Mouse (Mus musculus): ENCODE measurements around the gene Galnt6. TPM values are rescaled to one million over a fixed set of nuclear protein-coding genes. Genes with fewer than 3 reads are reported as not detected.

The Galnt6 gene
- polyA plus RNA-seq, 1 experiment from 2014 or later, result 0.04 TPM

- Histone ChIP-seq H3K4me1 (ENCODE audit: control insufficient read depth, insufficient read depth, low read length) (no peaks in the 10 kb centered on the region), H3K9me3 (ENCODE audit: control insufficient read depth, low read length) (no peaks in the 10 kb centered on the region), H3K36me3 (ENCODE audit: control insufficient read depth, insufficient read depth, low read length) (no peaks in the 10 kb centered on the region), H3K27me3 (ENCODE audit: control insufficient read depth, insufficient read depth, low read length) (no peaks in the 10 kb centered on the region), H3K9ac (ENCODE audit: low read length) (no peak overlapping the region), H3K4me3 (ENCODE audit: low read depth, low read length) (no peak overlapping the region), H3K4me2 (no peak overlapping the region), H3K27ac (ENCODE audit: low read depth, low read length) (no peak overlapping the region)
- ATAC-seq (ENCODE audit: low FRiP score) (no peak), DNase-seq (ENCODE audit: low spot score, missing footprints) (no peak)
- 93% methylated on average over 1 of the region's 1 CpGs for WGBS
Measured at GRCm38 (mm10) chr15:100654271-100654670, 74.9 kb downstream of the Galnt6 start.

- Histone ChIP-seq H3K27ac (ENCODE audit: low read depth, low read length) (no peak overlapping the region), H3K9me3 (ENCODE audit: control insufficient read depth, low read length) (no peaks in the 10 kb centered on the region), H3K36me3 (ENCODE audit: control insufficient read depth, insufficient read depth, low read length) (no peaks in the 10 kb centered on the region), H3K9ac (ENCODE audit: low read length) (no peak overlapping the region), H3K27me3 (ENCODE audit: control insufficient read depth, insufficient read depth, low read length) (no peaks in the 10 kb centered on the region), H3K4me2 (no peak overlapping the region), H3K4me1 (ENCODE audit: control insufficient read depth, insufficient read depth, low read length) (no peaks in the 10 kb centered on the region), H3K4me3 (ENCODE audit: low read depth, low read length) (no peak overlapping the region)
- DNase-seq (ENCODE audit: low spot score, missing footprints), result no peak
- ATAC-seq (ENCODE audit: low FRiP score), result no peak
- WGBS, result 93% methylated on average over 9 of the region's 9 CpGs
Measured at GRCm38 (mm10) chr15:100651610-100652009, 77.6 kb downstream of the Galnt6 start.

- no peak overlapping the region for H3K9ac ChIP-seq (ENCODE audit: low read length)
- H3K27me3 ChIP-seq (ENCODE audit: control insufficient read depth, insufficient read depth, low read length), result no peaks in the 10 kb centered on the region
- ATAC-seq (ENCODE audit: low FRiP score) (no peak), DNase-seq (ENCODE audit: low spot score, missing footprints) (no peak)
- H3K36me3 ChIP-seq (ENCODE audit: control insufficient read depth, insufficient read depth, low read length), result no peaks in the 10 kb centered on the region
- H3K4me2 ChIP-seq, result no peak overlapping the region
- H3K9me3 ChIP-seq (ENCODE audit: control insufficient read depth, low read length), result no peaks in the 10 kb centered on the region
- no peak overlapping the region for H3K27ac ChIP-seq (ENCODE audit: low read depth, low read length)
- no peak overlapping the region for H3K4me3 ChIP-seq (ENCODE audit: low read depth, low read length)
- H3K4me1 ChIP-seq (ENCODE audit: control insufficient read depth, insufficient read depth, low read length), result no peaks in the 10 kb centered on the region
- 86% methylated on average over 10 of the region's 10 CpGs for WGBS
Measured at GRCm38 (mm10) chr15:100650111-100650510, 79.1 kb downstream of the Galnt6 start.

- H3K4me3 ChIP-seq (ENCODE audit: low read depth, low read length), result no peak overlapping the region
- DNase-seq (ENCODE audit: low spot score, missing footprints) (no peak), ATAC-seq (ENCODE audit: low FRiP score) (no peak)
- 79% methylated on average over 6 of the region's 6 CpGs for WGBS
- no peaks in the 10 kb centered on the region for H3K4me1 ChIP-seq (ENCODE audit: control insufficient read depth, insufficient read depth, low read length)
- no peak overlapping the region for H3K9ac ChIP-seq (ENCODE audit: low read length)
- H3K36me3 ChIP-seq (ENCODE audit: control insufficient read depth, insufficient read depth, low read length), result no peaks in the 10 kb centered on the region
- H3K27ac ChIP-seq (ENCODE audit: low read depth, low read length), result no peak overlapping the region
- no peak overlapping the region for H3K4me2 ChIP-seq
- no peaks in the 10 kb centered on the region for H3K9me3 ChIP-seq (ENCODE audit: control insufficient read depth, low read length)
- no peaks in the 10 kb centered on the region for H3K27me3 ChIP-seq (ENCODE audit: control insufficient read depth, insufficient read depth, low read length)
Measured at GRCm38 (mm10) chr15:100646161-100646560, 83.0 kb downstream of the Galnt6 start.

- Histone ChIP-seq H3K36me3 (ENCODE audit: control insufficient read depth, insufficient read depth, low read length) (no peaks in the 10 kb centered on the region), H3K27ac (ENCODE audit: low read depth, low read length) (no peak overlapping the region), H3K4me1 (ENCODE audit: control insufficient read depth, insufficient read depth, low read length) (no peaks in the 10 kb centered on the region), H3K9ac (ENCODE audit: low read length) (no peak overlapping the region), H3K4me2 (no peak overlapping the region), H3K9me3 (ENCODE audit: control insufficient read depth, low read length) (no peaks in the 10 kb centered on the region), H3K27me3 (ENCODE audit: control insufficient read depth, insufficient read depth, low read length) (peaks cover 14% of the 10 kb centered on the region), H3K4me3 (ENCODE audit: low read depth, low read length) (no peak overlapping the region)
- DNase-seq (ENCODE audit: low spot score, missing footprints) (no peak), ATAC-seq (ENCODE audit: low FRiP score) (no peak)
- WGBS, result 92% methylated on average over 7 of the region's 7 CpGs
Measured at GRCm38 (mm10) chr15:100642451-100642850, 86.7 kb downstream of the Galnt6 start.

Small RNA genes within 50 kb of the gene (microRNA-seq; reads per million reads assigned to microRNA genes)
- not detected for gene Mir6961

Other genes starting within 250 kb of the Galnt6 start
- gene Csrnp2, start 233.9 kb downstream of the Galnt6 start, polyA plus RNA-seq (2014; fragmentation: Nextera tagmentation; extraction: Ambion mirVana), result 20.4 and 21.4 TPM in 2 replicates
- 27.7 and 29.9 TPM in 2 replicates for gene Tfcp2, start 177.4 kb downstream of the Galnt6 start, polyA plus RNA-seq (2014; fragmentation: Nextera tagmentation; extraction: Ambion mirVana)
- gene Pou6f1, start 129.4 kb downstream of the Galnt6 start, polyA plus RNA-seq (2014; fragmentation: Nextera tagmentation; extraction: Ambion mirVana), result 15.0 and 15.6 TPM in 2 replicates
- gene Dazap2, start 114.0 kb downstream of the Galnt6 start, polyA plus RNA-seq (2014; fragmentation: Nextera tagmentation; extraction: Ambion mirVana), result 258 and 272 TPM in 2 replicates
- gene Smagp, start 92.4 kb downstream of the Galnt6 start, polyA plus RNA-seq (2014; fragmentation: Nextera tagmentation; extraction: Ambion mirVana), result 3.8 and 3.9 TPM in 2 replicates
- 3.4 TPM in 2 replicates for gene Bin2, start 59.8 kb downstream of the Galnt6 start, polyA plus RNA-seq (2014; fragmentation: Nextera tagmentation; extraction: Ambion mirVana)
- gene Cela1, start 41.5 kb downstream of the Galnt6 start, polyA plus RNA-seq (2014; fragmentation: Nextera tagmentation; extraction: Ambion mirVana), result 1.1 and 1.4 TPM in 2 replicates
- 7.1 and 9.2 TPM in 2 replicates for gene Slc4a8, start 32.4 kb upstream of the Galnt6 start, polyA plus RNA-seq (2014; fragmentation: Nextera tagmentation; extraction: Ambion mirVana)
- gene Scn8a, start 140.5 kb upstream of the Galnt6 start, polyA plus RNA-seq (2014; fragmentation: Nextera tagmentation; extraction: Ambion mirVana), result 11.6 and 14.9 TPM in 2 replicates

All from midbrain, embryonic 11.5 days (tissue).